Mouse (Mus musculus) liver, adult 2 months (tissue): Measurements from ENCODE around the gene 4930564D02Rik. TPM values are rescaled to one million over a fixed set of nuclear protein-coding genes. Genes with fewer than 3 reads are reported as not detected.

ENCODE experiments used
- DNase-seq: peaks from one replicate; pipeline ENCODE4 v3.0.0-alpha.2; 2011; ENCODE audit warnings: low read depth, low spot score; ENCODE audit errors: extremely low read depth
- H3K27ac ChIP-seq: fragments of 200-500 bp; replicated peaks from 2 replicates; pipeline ENCODE4 v1.5.1; 2012; ENCODE audit warnings: low read depth, mild to moderate bottlenecking, control low read depth, inconsistent platforms, low read length; ENCODE audit not compliant: insufficient read depth
- H3K27me3 ChIP-seq: fragments of 200-500 bp; 2 replicates; pipeline ENCODE4 v1.6.1; 2012; ENCODE audit warnings: mild to moderate bottlenecking, moderate library complexity, low read length, inconsistent platforms; ENCODE audit not compliant: control insufficient read depth, insufficient read depth
- H3K36me3 ChIP-seq: fragments of 200-500 bp; 2 replicates; pipeline ENCODE4 v1.6.1; 2012; ENCODE audit warnings: low read length, inconsistent platforms; ENCODE audit not compliant: control insufficient read depth, insufficient read depth
- H3K4me1 ChIP-seq: fragments of 200-500 bp; 2 replicates; pipeline ENCODE4 v1.6.1; 2011; ENCODE audit warnings: low read length; ENCODE audit not compliant: control insufficient read depth, insufficient read depth
- H3K4me3 ChIP-seq: fragments of 200-500 bp; 2 replicates; pipeline ENCODE4 v1.5.1; 2011; ENCODE audit warnings: low read depth, mild to moderate bottlenecking, control low read depth, low read length, moderate library complexity; ENCODE audit not compliant: insufficient read depth
- H3K79me2 ChIP-seq: fragments of 200-500 bp; 2 replicates; pipeline ENCODE4 v1.6.1; 2012; ENCODE audit warnings: inconsistent platforms, mild to moderate bottlenecking, low read length, moderate library complexity; ENCODE audit not compliant: control insufficient read depth, insufficient read depth
- H3K9ac ChIP-seq: fragments of 200-500 bp; 2 replicates; pipeline ENCODE4 v1.6.1; 2012; ENCODE audit warnings: low read depth, mild to moderate bottlenecking, control low read depth, inconsistent platforms, low read length
- CTCF ChIP-seq: fragments of 200-500 bp; IDR thresholded peaks from 2 replicates; pipeline ENCODE4 v1.5.1; 2011; ENCODE audit warnings: low read depth, low read length, control low read depth
- POLR2A ChIP-seq: fragments of 200-500 bp; IDR thresholded peaks from 2 replicates; pipeline ENCODE4 v1.6.1; 2011; ENCODE audit warnings: low read length, control low read depth; ENCODE audit not compliant: insufficient read depth; ENCODE audit errors: extremely low read depth
- WGBS: fragments of 180-500 bp; shearing (Covaris S2); methylation state at CpG from one replicate; pipeline ENCODE4 v1.1.7; 2018; 5-methylcytosine and 5-hydroxymethylcytosine counted together
- polyA plus RNA-seq: library from polyadenylated mRNA; depleted of rRNA; stranded (reverse); fragments of >200 nt; gene quantifications from 2 replicates; pipeline ENCODE4 v1.2.3, GENCODE M21; 2012
- total RNA-seq: library from RNA; depleted of rRNA; stranded (reverse); fragments of >200 nt; gene quantifications from 2 replicates; pipeline ENCODE4 v1.2.3, GENCODE M21; 2014

Gene 4930564D02Rik
- total and polyA plus RNA-seq, 2 experiments, result not detected

DNA sequence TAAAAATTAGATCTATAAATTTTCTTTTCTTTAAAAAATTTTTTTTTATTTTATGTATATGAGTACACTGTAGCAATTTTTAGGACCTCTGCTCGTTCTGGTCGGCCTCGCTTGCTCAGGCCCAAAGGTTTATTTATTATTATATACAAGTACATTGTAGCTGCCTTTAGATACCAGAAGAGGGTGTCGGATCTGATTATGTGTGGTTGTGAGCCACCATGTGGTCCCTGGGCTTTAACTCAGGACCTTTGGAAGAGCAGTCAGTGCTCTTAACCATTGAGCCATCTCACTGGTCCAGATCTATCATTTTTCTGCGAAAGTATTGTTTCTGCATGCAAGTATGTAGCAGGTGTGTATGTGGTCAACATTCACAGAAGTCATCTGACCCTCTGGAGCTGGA lies 4.6 kb downstream of the 4930564D02Rik start:
- WGBS, result 88% methylated on average over 5 of the region's 5 CpGs
- Histone ChIP-seq H3K36me3 (no peaks in the 10 kb centered on the region), H3K4me1 (no peaks in the 10 kb centered on the region), H3K27ac (no peak overlapping the region), H3K4me3 (no peak overlapping the region), H3K9ac (no peak overlapping the region), H3K27me3 (no peaks in the 10 kb centered on the region; the same call in 1 of the 2 replicates), H3K79me2 (no peaks in the 10 kb centered on the region)
- TF ChIP-seq POLR2A (no peak), CTCF (no peak)
- DNase-seq, result no peak

- H3K27me3 ChIP-seq, result no peaks in the 10 kb centered on the region; the same call in 1 of the 2 replicates
- no peaks in the 10 kb centered on the region for H3K4me1 ChIP-seq
- 89% methylated on average over 10 of the region's 10 CpGs for WGBS
- no peak overlapping the region for H3K9ac ChIP-seq
- H3K79me2 ChIP-seq, result no peaks in the 10 kb centered on the region
- TF ChIP-seq CTCF, result no peak
- TF ChIP-seq POLR2A, result no peak
- no peak overlapping the region for H3K4me3 ChIP-seq
- no peak for DNase-seq
- no peaks in the 10 kb centered on the region for H3K36me3 ChIP-seq
- no peak overlapping the region for H3K27ac ChIP-seq
Measured at GRCm38 (mm10) chr3:105072536-105072935, 5.9 kb downstream of the 4930564D02Rik start.

GRCm38 (mm10) chr3:105075796-105076195 lies 9.2 kb downstream of the 4930564D02Rik start:
- TF ChIP-seq POLR2A (no peak), CTCF (no peak)
- H3K27me3 ChIP-seq, result no peaks in the 10 kb centered on the region; the same call in 1 of the 2 replicates
- H3K4me3 ChIP-seq, result no peak overlapping the region
- WGBS, result 91% methylated on average over 5 of the region's 5 CpGs
- no peaks in the 10 kb centered on the region for H3K4me1 ChIP-seq
- no peaks in the 10 kb centered on the region for H3K36me3 ChIP-seq
- no peaks in the 10 kb centered on the region for H3K79me2 ChIP-seq
- no peak overlapping the region for H3K9ac ChIP-seq
- DNase-seq, result no peak
- no peak overlapping the region for H3K27ac ChIP-seq

DNA sequence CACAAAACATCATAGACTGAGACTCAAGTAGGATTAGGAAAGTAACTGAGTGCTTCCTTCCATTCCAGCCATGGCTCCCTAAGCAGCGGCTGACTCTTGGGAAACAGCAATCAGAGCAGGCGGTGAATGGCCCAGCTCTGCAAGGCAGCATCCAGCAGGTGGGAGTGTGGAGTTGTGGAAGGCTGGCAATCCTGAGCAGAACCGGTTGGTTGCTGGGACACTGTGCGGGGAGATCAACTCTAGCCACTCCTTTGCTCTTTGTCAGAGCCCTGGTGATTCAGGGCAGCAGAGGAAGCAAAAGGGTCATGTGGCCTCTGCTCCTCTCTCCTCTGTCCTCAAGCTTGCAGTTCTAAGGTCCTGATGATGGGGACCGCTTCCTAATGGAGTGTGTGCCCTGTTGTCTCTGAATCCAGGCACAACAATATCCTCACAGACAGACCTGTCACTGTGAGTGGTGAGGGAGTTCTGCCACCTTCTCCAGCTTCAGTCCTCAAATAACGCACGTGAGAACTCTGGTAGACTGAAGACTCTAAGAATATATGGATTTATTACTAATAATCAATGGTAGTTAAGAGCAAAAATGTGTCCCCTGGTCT lies 11.7 kb downstream of the 4930564D02Rik start:
- no peak for DNase-seq
- no peak overlapping the region for H3K27ac ChIP-seq
- H3K27me3 ChIP-seq, result no peaks in the 10 kb centered on the region
- no peaks in the 10 kb centered on the region for H3K4me1 ChIP-seq
- no peaks in the 10 kb centered on the region for H3K36me3 ChIP-seq
- no peak overlapping the region for H3K4me3 ChIP-seq
- 25% methylated on average over 7 of the region's 7 CpGs for WGBS
- TF ChIP-seq CTCF, result peak; percentile 75
- no peak for TF ChIP-seq POLR2A
- no peaks in the 10 kb centered on the region for H3K79me2 ChIP-seq
- no peak overlapping the region for H3K9ac ChIP-seq

- no peak overlapping the region for H3K27ac ChIP-seq
- no peaks in the 10 kb centered on the region for H3K79me2 ChIP-seq
- no peak overlapping the region for H3K9ac ChIP-seq
- no peaks in the 10 kb centered on the region for H3K4me1 ChIP-seq
- no peak overlapping the region for H3K4me3 ChIP-seq
- 54% methylated on average over 3 of the region's 3 CpGs for WGBS
- DNase-seq, result no peak
- H3K36me3 ChIP-seq, result no peaks in the 10 kb centered on the region
- TF ChIP-seq POLR2A (no peak), CTCF (no peak)
- H3K27me3 ChIP-seq, result no peaks in the 10 kb centered on the region
Measured at GRCm38 (mm10) chr3:105087344-105087743, 20.7 kb downstream of the 4930564D02Rik start.

- no peak overlapping the region for H3K27ac ChIP-seq
- no peak overlapping the region for H3K9ac ChIP-seq
- 79% methylated on average over 2 of the region's 2 CpGs for WGBS
- H3K27me3 ChIP-seq, result no peaks in the 10 kb centered on the region
- no peaks in the 10 kb centered on the region for H3K36me3 ChIP-seq
- H3K4me3 ChIP-seq, result no peak overlapping the region
- TF ChIP-seq POLR2A, result no peak
- no peak for TF ChIP-seq CTCF
- no peaks in the 10 kb centered on the region for H3K79me2 ChIP-seq
- DNase-seq, result no peak
- H3K4me1 ChIP-seq, result no peaks in the 10 kb centered on the region
Measured at GRCm38 (mm10) chr3:105088638-105089037, 22.0 kb downstream of the 4930564D02Rik start.
